Mouse (Mus musculus) monocyte, adult 2 months (primary cell): Measurements from ENCODE around the gene Smg8.

Experiments
- DNase-seq, 2 experiments: peaks; one replicate each; pipeline ENCODE4 v3.0.0; 2022; ENCODE audit warnings: low spot score in 2 of 2, low read depth in 1 of 2

The Smg8 gene

GRCm38 (mm10) chr11:87046968-87047367 lies 39.6 kb downstream of the Smg8 start:
- DNase-seq, result no peak

- no peak for DNase-seq
These were observed 43.5 kb downstream of the Smg8 start for GRCm38 (mm10) chr11:87043052-87043451.

DNA sequence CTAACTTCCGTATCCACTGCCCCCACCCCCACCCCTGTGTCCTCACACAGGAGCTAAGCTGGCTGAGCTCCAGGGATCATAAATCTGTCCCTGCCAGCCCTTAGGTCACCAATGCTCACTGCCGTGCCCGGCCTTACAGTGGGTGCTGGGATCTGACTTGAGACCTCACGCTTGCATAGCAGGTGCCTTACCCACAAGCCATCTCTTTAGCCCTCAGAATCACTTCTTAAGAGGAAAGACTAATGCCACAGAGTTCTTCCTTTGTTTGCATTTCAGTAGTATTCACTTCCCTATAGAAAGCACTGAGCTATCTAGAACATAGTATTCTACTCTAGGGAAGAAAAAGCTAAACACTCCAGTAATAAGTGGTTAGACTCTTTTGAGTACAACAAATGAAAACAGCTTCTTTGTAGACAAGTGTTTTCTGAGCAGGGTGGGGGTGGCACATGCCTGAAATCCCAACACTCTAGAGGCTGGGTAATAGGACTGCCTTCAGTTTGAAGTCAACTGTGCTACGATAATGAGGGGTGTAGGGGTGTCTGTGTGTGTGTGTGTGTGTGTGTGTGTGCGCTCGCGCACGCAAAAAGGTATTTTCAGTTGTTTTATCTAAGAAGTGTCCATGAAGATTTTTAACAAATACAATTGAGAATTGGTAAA lies 47.1 kb downstream of the Smg8 start:
- DNase-seq, result no peak

GRCm38 (mm10) chr11:87036180-87036579 lies 50.4 kb downstream of the Smg8 start:
- no peak for DNase-seq

GRCm38 (mm10) chr11:87028212-87028611 lies 58.4 kb downstream of the Smg8 start:
- DNase-seq, result no peak
